Mouse (Mus musculus): ENCODE results near the gene Src. TPM values are rescaled to one million over a fixed set of nuclear protein-coding genes. Genes with fewer than 3 reads are reported as not detected.

Gene Src
- polyA plus RNA-seq, 1 experiment from 2014 or later = 1.8 TPM

DNA sequence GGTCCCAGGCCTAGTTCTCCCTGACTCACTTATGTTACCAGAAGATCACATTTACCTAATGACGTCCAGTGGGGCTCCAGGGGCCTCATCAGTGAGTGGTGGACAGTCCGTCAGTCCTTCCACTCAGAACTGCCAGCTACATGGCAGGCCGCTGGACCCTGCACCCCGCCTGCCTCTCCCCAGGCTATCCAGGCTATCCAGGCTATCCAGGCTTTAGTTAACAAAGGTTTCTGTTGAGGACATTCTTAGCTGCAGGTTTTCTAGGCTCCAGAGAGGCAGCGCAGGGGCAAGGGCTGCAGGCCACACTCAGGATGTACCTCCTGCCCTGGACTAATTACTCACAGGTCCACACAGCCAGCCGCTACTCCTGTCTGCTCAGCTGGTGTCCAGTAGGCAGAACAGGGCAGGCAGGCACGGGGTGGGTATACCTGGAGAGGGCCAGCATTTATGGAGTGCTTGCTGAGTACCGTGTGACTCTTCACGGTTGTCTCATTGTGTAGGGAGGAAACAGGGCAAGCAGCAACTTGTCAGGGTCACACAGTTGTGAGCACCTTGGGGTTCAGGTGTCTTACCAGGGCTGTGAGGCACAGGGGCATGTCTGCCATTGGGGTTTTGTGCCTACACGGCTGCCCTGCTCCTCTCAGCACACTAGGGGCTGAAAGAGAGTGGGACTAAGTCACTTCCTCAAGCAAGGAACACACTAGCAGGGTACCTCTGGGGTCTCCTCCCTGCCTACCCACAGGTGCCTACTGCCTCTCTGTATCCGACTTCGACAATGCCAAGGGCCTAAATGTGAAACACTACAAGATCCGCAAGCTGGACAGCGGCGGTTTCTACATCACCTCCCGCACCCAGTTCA lies 45.9 kb downstream of the Src start:
- no peak overlapping the region for H3K27ac ChIP-seq (replicated peaks)
- no peaks in the 10 kb centered on the region for H3K9me3 ChIP-seq (replicated peaks)
- H3K9ac ChIP-seq = no peak overlapping the region
- no peaks in the 10 kb centered on the region for H3K36me3 ChIP-seq (replicated peaks)
- H3K4me2 ChIP-seq = no peak overlapping the region
- H3K4me1 ChIP-seq (replicated peaks) = no peaks in the 10 kb centered on the region
- no peak for ATAC-seq (ENCODE audit: insufficient read depth)
- no peaks in the 10 kb centered on the region for H3K27me3 ChIP-seq
- H3K4me3 ChIP-seq (replicated peaks) = no peak overlapping the region
- 49% methylated on average over 16 of the region's 16 CpGs for WGBS (ENCODE audit: insufficient replicate concordance)

DNA sequence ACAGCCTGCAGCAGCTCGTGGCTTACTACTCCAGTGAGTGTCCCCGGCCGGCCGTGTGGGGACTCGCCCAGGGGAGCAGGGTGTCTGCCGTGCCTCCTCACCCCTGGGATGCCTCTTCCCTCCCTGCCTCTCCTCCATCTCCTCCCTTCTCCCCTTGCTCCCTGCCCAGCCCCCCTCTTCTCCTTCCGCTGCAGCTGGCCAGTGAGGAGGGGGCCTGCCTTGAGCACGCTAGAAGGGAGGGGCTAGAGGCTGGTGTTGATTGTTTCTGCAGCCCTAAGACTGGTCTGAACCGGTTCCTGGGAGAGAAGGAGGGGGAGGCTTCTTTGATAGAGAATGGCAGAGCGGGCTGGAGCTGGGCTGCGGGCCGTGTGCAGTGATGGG lies 46.5 kb downstream of the Src start:
- Histone ChIP-seq H3K36me3 (replicated peaks) (no peaks in the 10 kb centered on the region), H3K4me1 (replicated peaks) (no peaks in the 10 kb centered on the region), H3K9ac (no peak overlapping the region), H3K9me3 (replicated peaks) (no peaks in the 10 kb centered on the region), H3K4me3 (replicated peaks) (no peak overlapping the region), H3K27me3 (no peaks in the 10 kb centered on the region), H3K4me2 (no peak overlapping the region), H3K27ac (replicated peaks) (no peak overlapping the region)
- ATAC-seq (ENCODE audit: insufficient read depth) = no peak
- WGBS (ENCODE audit: insufficient replicate concordance) = 36% methylated on average over 12 of the region's 12 CpGs

- WGBS (ENCODE audit: insufficient replicate concordance) = 46% methylated on average over 7 of the region's 7 CpGs
- Histone ChIP-seq H3K4me3 (replicated peaks) (no peak overlapping the region), H3K27ac (replicated peaks) (no peak overlapping the region), H3K4me1 (replicated peaks) (no peaks in the 10 kb centered on the region), H3K9ac (no peak overlapping the region), H3K36me3 (replicated peaks) (no peaks in the 10 kb centered on the region), H3K4me2 (no peak overlapping the region), H3K9me3 (replicated peaks) (no peaks in the 10 kb centered on the region), H3K27me3 (no peaks in the 10 kb centered on the region)
- no peak for ATAC-seq (ENCODE audit: insufficient read depth)
Measured at GRCm38 (mm10) chr2:157466836-157467235, 48.6 kb downstream of the Src start.

GRCm38 (mm10) chr2:157468130-157468796 lies 50.0 kb downstream of the Src start:
- no peaks in the 10 kb centered on the region for H3K4me1 ChIP-seq (replicated peaks)
- WGBS (ENCODE audit: insufficient replicate concordance) = 55% methylated on average over 8 of the region's 8 CpGs
- ATAC-seq (ENCODE audit: insufficient read depth) = no peak
- no peak overlapping the region for H3K27ac ChIP-seq (replicated peaks)
- H3K9ac ChIP-seq = no peak overlapping the region
- H3K36me3 ChIP-seq (replicated peaks) = no peaks in the 10 kb centered on the region
- H3K4me3 ChIP-seq (replicated peaks) = no peak overlapping the region
- no peaks in the 10 kb centered on the region for H3K27me3 ChIP-seq
- H3K9me3 ChIP-seq (replicated peaks) = no peaks in the 10 kb centered on the region
- H3K4me2 ChIP-seq = no peak overlapping the region

- Histone ChIP-seq H3K4me2 (no peak overlapping the region), H3K4me1 (replicated peaks) (no peaks in the 10 kb centered on the region), H3K4me3 (replicated peaks) (no peak overlapping the region), H3K27ac (replicated peaks) (no peak overlapping the region), H3K27me3 (no peaks in the 10 kb centered on the region), H3K9me3 (replicated peaks) (no peaks in the 10 kb centered on the region), H3K9ac (no peak overlapping the region), H3K36me3 (replicated peaks) (no peaks in the 10 kb centered on the region)
- ATAC-seq (ENCODE audit: insufficient read depth) = no peak
- WGBS (ENCODE audit: insufficient replicate concordance) = 59% methylated on average over 7 of the region's 7 CpGs
Measured at GRCm38 (mm10) chr2:157471292-157471691, 53.0 kb downstream of the Src start.

- 67% methylated on average over 6 of the region's 6 CpGs for WGBS (ENCODE audit: insufficient replicate concordance)
- Histone ChIP-seq H3K27ac (replicated peaks) (no peak overlapping the region), H3K27me3 (no peaks in the 10 kb centered on the region), H3K4me3 (replicated peaks) (no peak overlapping the region), H3K4me2 (no peak overlapping the region), H3K9ac (no peak overlapping the region), H3K36me3 (replicated peaks) (no peaks in the 10 kb centered on the region), H3K4me1 (replicated peaks) (no peaks in the 10 kb centered on the region), H3K9me3 (replicated peaks) (no peaks in the 10 kb centered on the region)
- ATAC-seq (ENCODE audit: insufficient read depth) = no peak
Measured at GRCm38 (mm10) chr2:157471737-157472136, 53.5 kb downstream of the Src start.

DNA sequence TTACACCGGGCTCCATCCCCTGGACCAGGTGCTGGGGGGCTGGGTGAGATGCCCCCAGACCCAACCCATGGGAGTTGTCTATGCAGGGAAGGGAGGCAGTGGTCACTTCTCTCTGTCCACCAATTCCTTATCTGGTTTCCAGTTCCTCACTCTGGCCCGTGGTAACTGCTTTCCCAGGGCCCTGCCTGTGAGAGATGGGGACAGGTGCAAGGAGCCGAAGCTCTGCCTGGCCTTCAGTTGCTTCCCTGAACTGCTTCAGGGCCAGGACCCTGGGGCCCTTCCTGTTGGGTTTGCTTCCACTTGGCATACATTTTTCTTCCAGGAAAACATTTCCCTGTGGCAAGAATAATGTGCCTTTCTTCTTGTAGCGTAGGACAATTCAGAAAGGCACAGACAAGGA lies 54.2 kb downstream of the Src start:
- Histone ChIP-seq H3K4me1 (replicated peaks) (no peaks in the 10 kb centered on the region), H3K9me3 (replicated peaks) (no peaks in the 10 kb centered on the region), H3K4me3 (replicated peaks) (no peak overlapping the region), H3K27me3 (no peaks in the 10 kb centered on the region), H3K36me3 (replicated peaks) (no peaks in the 10 kb centered on the region), H3K27ac (replicated peaks) (no peak overlapping the region), H3K4me2 (no peak overlapping the region), H3K9ac (no peak overlapping the region)
- no peak for ATAC-seq (ENCODE audit: insufficient read depth)
- 45% methylated on average over 4 of the region's 4 CpGs for WGBS (ENCODE audit: insufficient replicate concordance)

DNA sequence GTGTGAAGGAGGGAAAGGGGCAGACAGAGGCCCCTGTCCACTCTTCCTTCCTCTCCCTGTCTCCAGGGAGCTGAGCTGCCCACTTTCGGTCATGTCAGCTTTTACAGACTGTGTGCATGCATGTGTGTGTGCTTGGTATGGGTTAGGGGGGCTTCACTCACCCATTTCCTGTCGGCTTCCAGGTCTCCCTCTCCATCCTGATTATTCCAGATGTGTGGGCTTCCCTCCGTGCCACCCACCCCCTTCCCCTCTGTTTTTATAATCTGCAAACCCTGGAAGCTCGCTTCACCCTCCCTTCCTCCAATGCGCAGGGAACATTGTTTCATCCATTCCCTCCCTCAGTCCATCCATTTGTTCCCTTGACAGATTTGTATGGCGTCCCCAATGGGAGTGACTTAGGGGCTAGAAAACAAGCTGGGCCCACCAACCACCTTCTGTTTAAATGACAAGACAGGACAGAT lies 56.1 kb downstream of the Src start:
- Histone ChIP-seq H3K27ac (replicated peaks) (no peak overlapping the region), H3K27me3 (peaks cover 5% of the 10 kb centered on the region; the same call in 1 of the 2 replicates), H3K4me3 (replicated peaks) (no peak overlapping the region), H3K4me1 (replicated peaks) (no peaks in the 10 kb centered on the region), H3K9ac (no peak overlapping the region), H3K9me3 (replicated peaks) (no peaks in the 10 kb centered on the region), H3K4me2 (no peak overlapping the region), H3K36me3 (replicated peaks) (no peaks in the 10 kb centered on the region)
- WGBS (ENCODE audit: insufficient replicate concordance) = 31% methylated on average over 6 of the region's 6 CpGs
- ATAC-seq (ENCODE audit: insufficient read depth) = no peak

GRCm38 (mm10) chr2:157475437-157476379 lies 57.5 kb downstream of the Src start:
- H3K9me3 ChIP-seq (replicated peaks) = no peaks in the 10 kb centered on the region
- H3K36me3 ChIP-seq (replicated peaks) = no peaks in the 10 kb centered on the region
- no peak for ATAC-seq (ENCODE audit: insufficient read depth)
- H3K4me2 ChIP-seq = no peak overlapping the region
- H3K27ac ChIP-seq (replicated peaks) = no peak overlapping the region
- WGBS (ENCODE audit: insufficient replicate concordance) = 46% methylated on average over 13 of the region's 13 CpGs
- no peaks in the 10 kb centered on the region for H3K4me1 ChIP-seq (replicated peaks)
- no peak overlapping the region for H3K9ac ChIP-seq
- H3K4me3 ChIP-seq (replicated peaks) = no peak overlapping the region
- peaks cover 5% of the 10 kb centered on the region; the same call in 1 of the 2 replicates for H3K27me3 ChIP-seq

- Histone ChIP-seq H3K9me3 (replicated peaks) (no peaks in the 10 kb centered on the region), H3K4me2 (no peak overlapping the region), H3K27me3 (peaks cover 5% of the 10 kb centered on the region; the same call in 1 of the 2 replicates), H3K4me1 (replicated peaks) (no peaks in the 10 kb centered on the region), H3K4me3 (replicated peaks) (no peak overlapping the region), H3K27ac (replicated peaks) (no peak overlapping the region), H3K9ac (no peak overlapping the region), H3K36me3 (replicated peaks) (no peaks in the 10 kb centered on the region)
- ATAC-seq (ENCODE audit: insufficient read depth) = no peak
- WGBS (ENCODE audit: insufficient replicate concordance) = 77% methylated on average over 8 of the region's 8 CpGs
Measured at GRCm38 (mm10) chr2:157478651-157479050, 60.4 kb downstream of the Src start.

Measured in liver, embryonic 15.5 days (tissue).